Mouse (Mus musculus) testis, adult 10 weeks (tissue): ENCODE data around the gene Slc1a5. TPM values are rescaled to one million over a fixed set of nuclear protein-coding genes. Genes with fewer than 3 reads are reported as not detected.

ENCODE experiments used
- polyA plus RNA-seq: library from polyadenylated mRNA; stranded (reverse); fragments of 350-450 nt; fragmentation: Illumina TruSeq; extraction: RNeasy Lipid Tissue Mini Kit (QIAGEN cat#74804); gene quantifications from one replicate; pipeline ENCODE4 v1.2.3, GENCODE M21; 2014; ENCODE audit warnings: low read depth, low replicate concordance

Gene Slc1a5
- polyA plus RNA-seq = 3.7 TPM

DNA sequence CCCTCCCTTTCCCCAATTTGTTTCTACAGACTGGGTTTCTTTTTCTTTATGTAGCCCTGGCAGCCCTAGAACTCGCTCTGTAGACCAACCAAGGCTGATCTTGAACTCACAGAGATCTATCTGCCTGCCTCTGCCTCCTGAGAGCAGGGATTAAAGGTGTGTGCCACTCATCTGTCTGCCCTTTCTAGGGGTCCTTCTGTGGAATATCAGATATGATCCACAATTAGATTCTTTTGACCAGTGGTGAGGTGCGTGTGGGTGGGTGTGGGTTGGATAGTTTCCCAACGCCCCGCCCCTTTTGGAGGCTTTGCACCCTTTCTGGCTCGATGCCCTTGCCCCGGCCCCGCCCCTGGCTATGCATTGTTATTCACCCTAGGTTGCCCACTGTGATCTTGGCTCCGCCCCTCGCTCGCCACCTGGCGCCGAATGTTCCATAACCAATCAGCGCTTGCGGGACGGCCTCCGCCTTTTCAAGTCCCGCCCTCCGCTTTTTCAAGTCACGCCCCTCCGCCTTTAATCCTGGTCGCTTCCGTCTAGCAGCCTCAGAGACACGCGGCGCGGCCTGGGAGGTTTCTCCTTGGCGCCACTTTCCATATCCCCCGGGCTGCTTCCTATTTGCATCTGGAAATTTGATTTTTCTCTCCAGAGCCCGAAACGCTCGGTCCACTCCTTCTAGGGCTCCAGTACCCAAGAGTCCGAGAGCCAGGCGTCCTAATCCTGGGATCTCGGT is at the start of gene Slc1a5:
Gene Slc1a5, plus strand, starts transcription at position 516 of the 730 bp plus-strand sequence.

DNA sequence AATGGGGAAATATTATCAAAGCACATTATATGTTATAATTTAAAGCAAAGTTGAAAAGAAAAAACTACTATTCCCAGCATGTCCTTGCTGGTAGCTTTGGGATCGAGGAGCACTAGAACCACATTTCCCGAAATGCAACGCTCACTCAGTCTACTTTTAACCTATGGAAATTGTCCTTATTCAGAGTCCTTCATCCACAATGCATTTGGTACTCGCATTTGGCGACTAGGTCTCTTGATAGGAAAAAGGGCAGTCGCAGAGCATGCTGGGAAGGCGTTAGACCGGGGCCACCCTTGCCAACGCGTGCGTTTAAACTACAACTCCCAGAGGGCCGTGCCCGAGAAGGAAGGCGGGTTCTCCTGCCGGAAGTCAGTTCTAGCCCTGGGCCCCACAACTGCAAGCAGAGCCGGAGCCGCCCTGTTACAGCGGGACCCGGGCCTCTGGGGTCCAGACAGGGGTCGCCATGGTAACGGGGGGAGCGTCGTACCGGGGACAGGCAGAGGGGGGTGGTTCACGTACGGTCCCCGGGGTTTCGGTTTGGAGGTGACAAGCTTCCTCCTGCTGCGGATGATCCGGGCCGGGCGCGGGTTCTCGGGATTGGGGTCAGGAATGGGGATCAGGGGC is 43.0 kb upstream of the Slc1a5 start, which contains the start of gene Ap2s1:
Gene Ap2s1, plus strand, starts transcription at position 338 of the 624 bp plus-strand sequence.

DNA sequence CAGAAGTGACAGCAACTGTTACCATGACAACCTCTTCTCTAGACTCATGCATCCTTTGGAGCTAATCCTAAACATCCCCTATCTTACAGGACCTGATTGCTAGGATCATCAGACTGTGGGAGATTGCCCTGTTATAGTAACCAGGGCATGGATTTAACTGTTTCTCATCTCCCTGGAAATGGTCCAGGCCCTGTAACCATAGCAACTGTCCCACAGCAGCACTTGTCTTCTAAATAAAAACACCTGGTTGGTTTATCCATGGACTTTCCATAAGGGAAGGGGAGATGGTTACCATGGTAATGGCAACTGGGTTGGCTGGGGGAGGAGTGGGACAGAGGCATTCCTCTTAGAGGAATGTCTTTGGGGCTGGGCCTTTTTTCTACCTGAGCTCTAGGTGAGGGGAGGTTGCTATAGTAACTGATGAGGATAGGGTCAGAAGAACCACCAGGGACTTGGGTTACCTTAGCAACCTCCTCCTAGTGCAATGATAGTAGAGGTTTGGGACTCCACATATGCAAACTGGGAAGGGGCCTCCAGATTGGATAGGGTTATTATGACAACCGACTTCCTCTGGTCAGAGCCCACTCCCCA is 34.3 kb downstream of the Slc1a5 start, which contains the start of gene Strn4:
Gene Strn4, plus strand, starts transcription at position 539 of the 591 bp plus-strand sequence.

DNA sequence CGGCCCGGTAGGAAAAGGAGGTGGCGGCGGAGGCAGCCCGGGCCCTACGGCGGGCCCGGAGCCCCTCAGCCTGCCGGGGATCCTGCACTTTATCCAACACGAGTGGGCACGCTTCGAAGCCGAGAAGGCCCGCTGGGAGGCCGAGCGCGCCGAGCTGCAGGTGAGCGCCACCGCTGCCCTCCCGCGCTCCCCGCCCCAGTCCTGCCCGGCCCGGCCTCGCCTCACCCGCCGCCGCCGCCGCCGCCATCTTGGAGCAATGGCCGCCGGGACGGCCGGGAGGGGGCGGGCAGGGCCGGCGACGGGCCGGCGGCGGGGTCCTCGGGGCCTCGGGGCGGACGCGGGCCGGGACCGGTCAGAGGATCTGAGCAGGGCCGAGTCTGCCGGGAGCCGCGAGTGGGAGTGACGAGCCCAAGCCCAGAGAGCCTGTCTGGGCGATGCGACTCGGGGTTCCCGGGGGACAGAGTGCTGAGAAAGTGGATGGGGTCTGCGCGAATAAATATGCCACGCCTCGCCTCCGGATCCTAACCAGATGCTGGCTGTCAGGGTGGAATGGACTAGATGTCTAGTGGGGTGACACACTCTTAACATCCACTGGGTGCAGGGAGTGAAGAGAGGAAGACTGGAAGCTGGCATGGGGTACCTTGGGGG is 35.5 kb downstream of the Slc1a5 start, which contains the start of gene Fkrp:
Gene Fkrp, minus strand, starts transcription at position 258 of the 648 bp plus-strand sequence.

DNA sequence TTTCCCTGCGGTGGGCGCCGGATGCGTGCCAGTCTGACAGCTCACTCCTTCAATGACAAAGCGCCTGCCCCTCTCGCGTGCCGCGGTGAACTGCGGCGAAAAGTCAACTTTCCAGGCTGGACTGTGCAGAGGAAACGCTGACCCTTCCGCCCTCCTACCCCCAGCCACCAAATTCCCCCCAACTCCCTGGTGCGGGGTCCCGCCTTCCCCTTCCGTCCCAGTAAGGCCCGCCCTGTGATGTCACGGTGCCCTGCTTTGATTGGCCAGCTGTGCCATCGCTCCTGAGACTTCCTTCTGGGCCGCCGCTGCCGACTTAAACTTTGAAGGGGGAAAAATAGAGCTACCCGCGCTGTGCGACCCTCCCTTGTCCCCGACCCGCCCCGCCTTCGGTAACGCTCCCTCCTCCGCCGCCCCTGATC is 61.5 kb downstream of the Slc1a5 start, which contains the start of gene Prkd2:
Gene Prkd2, plus strand, starts transcription at position 258 of the 419 bp plus-strand sequence.

Other genes with a start within 250 kb of the Slc1a5 start
- gene Arhgap35, start 166.3 kb upstream of the Slc1a5 start, polyA plus RNA-seq = 30.5 TPM
- gene Ceacam15, start 105.6 kb upstream of the Slc1a5 start, polyA plus RNA-seq = not detected
- not detected for gene Ceacam9, start 59.4 kb upstream of the Slc1a5 start, polyA plus RNA-seq
- 82.0 TPM for gene Ap2s1, start 42.9 kb upstream of the Slc1a5 start, polyA plus RNA-seq
- 47.0 TPM for gene Strn4, start 34.5 kb downstream of the Slc1a5 start, polyA plus RNA-seq
- gene Fkrp, start 35.4 kb downstream of the Slc1a5 start, polyA plus RNA-seq = 1.6 TPM
- 0.29 TPM for gene Prkd2, start 61.6 kb downstream of the Slc1a5 start, polyA plus RNA-seq
- 2.9 TPM for gene Dact3, start 94.0 kb downstream of the Slc1a5 start, polyA plus RNA-seq
- 0.85 TPM for gene Gng8, start 110.4 kb downstream of the Slc1a5 start, polyA plus RNA-seq
- not detected for gene Ptgir, start 125.2 kb downstream of the Slc1a5 start, polyA plus RNA-seq
- gene Calm3, start 142.8 kb downstream of the Slc1a5 start, polyA plus RNA-seq = 125 TPM
- gene Pnmal2, start 163.3 kb downstream of the Slc1a5 start, polyA plus RNA-seq = 10.4 TPM
- gene Pnmal1, start 178.3 kb downstream of the Slc1a5 start, polyA plus RNA-seq = 8.2 TPM
- 2.9 TPM for gene Gm42372, start 201.7 kb downstream of the Slc1a5 start, polyA plus RNA-seq
- gene Ccdc8, start 211.4 kb downstream of the Slc1a5 start, polyA plus RNA-seq = 0.48 TPM
- 11.6 TPM for gene Ppp5c, start 246.6 kb downstream of the Slc1a5 start, polyA plus RNA-seq